Mouse (Mus musculus) kidney, embryonic 14.5 days (tissue): Measurements from ENCODE around the gene Hmga1b. TPM values are rescaled to one million over a fixed set of nuclear protein-coding genes. Genes with fewer than 3 reads are reported as not detected.
A peak's percentile ranks its signal among the peaks of the same experiment; 100 is the strongest.
"Not testable (repeated sequence)": the region's sequence is repeated elsewhere in the genome, so short reads cannot be mapped to it uniquely, and the experiment has no call there.

Experiments used
- ATAC-seq: fragments of 200-750 bp; cut with Nextera tagmentation; 2 replicates; pipeline ENCODE4 v1.8.0; 2017; ENCODE audit warnings: moderate number of reproducible peaks, mild to moderate bottlenecking, moderate TSS enrichment, moderate library complexity; ENCODE audit not compliant: low FRiP score, low TSS enrichment
- H3K27ac ChIP-seq: fragments of 300-500 bp; sonication (generic); 2 replicates; pipeline ENCODE4 v1.5.1; 2014; ENCODE audit warnings: low read depth, mild to moderate bottlenecking, low read length, moderate library complexity, mixed read lengths
- H3K27me3 ChIP-seq: fragments of 300-500 bp; sonication (generic); 2 replicates; pipeline ENCODE4 v1.6.1; 2014; ENCODE audit warnings: mild to moderate bottlenecking, low read length; ENCODE audit not compliant: control insufficient read depth, insufficient read depth
- H3K36me3 ChIP-seq: fragments of 300-500 bp; sonication (generic); 2 replicates; pipeline ENCODE4 v1.6.1; 2014; ENCODE audit warnings: low read length, mixed read lengths; ENCODE audit not compliant: control insufficient read depth, insufficient read depth
- H3K4me1 ChIP-seq: fragments of 300-500 bp; sonication (generic); 2 replicates; pipeline ENCODE4 v1.6.1; 2014; ENCODE audit warnings: low read length, mixed read lengths; ENCODE audit not compliant: control insufficient read depth, insufficient read depth
- H3K4me2 ChIP-seq: fragments of 300-500 bp; sonication (generic); replicated peaks from 2 replicates; pipeline ENCODE4 v1.6.1; 2014; ENCODE audit warnings: low read depth, mild to moderate bottlenecking, low read length
- H3K4me3 ChIP-seq: fragments of 300-500 bp; sonication (generic); 2 replicates; pipeline ENCODE4 v1.5.1; 2014; ENCODE audit warnings: mild to moderate bottlenecking, low read length
- H3K9ac ChIP-seq: fragments of 300-500 bp; sonication (generic); 2 replicates; pipeline ENCODE4 v1.6.1; 2014; ENCODE audit warnings: low read depth, mild to moderate bottlenecking, low read length, moderate library complexity
- H3K9me3 ChIP-seq: fragments of 300-500 bp; sonication (generic); 2 replicates; pipeline ENCODE4 v1.6.1; 2016; ENCODE audit warnings: low read length; ENCODE audit not compliant: control insufficient read depth
- WGBS: fragments of 180-500 bp; shearing (Covaris S2); extraction: QIAGEN DNeasy Blood & Tissue Kit; methylation state at CpG from one replicate; pipeline ENCODE4 v1.1.7; 2014; 5-methylcytosine and 5-hydroxymethylcytosine counted together
- polyA plus RNA-seq: library from polyadenylated mRNA; unstranded; fragments of >200 nt; fragmentation: Nextera tagmentation; extraction: Ambion mirVana; gene quantifications from 2 replicates; pipeline ENCODE4 v1.2.1, GENCODE M21; 2014

Gene Hmga1b
- polyA plus RNA-seq, 1 experiment from 2014 or later = 5.2 TPM

DNA sequence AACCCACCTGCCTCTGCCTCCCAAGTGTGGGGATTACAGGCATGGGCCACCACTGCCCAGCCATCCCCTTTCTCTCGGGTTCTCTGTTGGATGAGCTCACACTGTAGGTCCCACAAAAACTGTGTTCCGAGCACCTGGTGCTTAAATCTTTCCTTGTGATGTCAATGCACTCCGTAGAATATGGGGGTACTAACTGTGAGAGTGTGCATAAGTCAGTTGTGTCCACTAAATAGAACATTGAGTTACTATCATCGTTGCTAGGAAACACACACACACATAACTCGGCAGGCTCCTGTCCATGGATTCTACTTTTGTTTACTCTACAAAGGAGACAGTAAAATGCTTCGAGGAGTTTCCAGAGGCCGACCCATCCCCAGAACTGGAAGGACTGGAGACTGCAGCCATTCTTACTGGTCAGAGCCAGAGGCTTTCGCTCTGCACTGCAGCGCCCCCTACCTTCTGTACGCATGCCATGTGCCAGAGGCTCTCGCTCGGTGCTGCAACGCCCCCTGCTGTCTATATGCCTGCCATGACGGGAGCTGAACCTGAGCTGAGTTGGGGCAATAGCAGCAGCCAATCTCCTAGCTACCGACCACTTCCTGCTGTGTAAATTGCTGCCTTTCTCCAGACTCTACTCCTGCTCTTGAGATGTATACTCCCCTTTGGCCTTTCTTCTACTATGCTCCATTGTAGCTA lies 13.3 kb downstream of the Hmga1b start:
- peaks cover 6% of the 10 kb centered on the region; the same call in 1 of the 2 replicates for H3K36me3 ChIP-seq
- 27% methylated on average over 15 of the region's 15 CpGs for whole genome bisulfite sequencing
- H3K27me3 ChIP-seq = no peaks in the 10 kb centered on the region
- H3K4me3 ChIP-seq = no peak overlapping the region
- H3K4me2 ChIP-seq = no peak overlapping the region
- no peaks in the 10 kb centered on the region for H3K9me3 ChIP-seq
- no peak overlapping the region for H3K9ac ChIP-seq
- H3K4me1 ChIP-seq = no peaks in the 10 kb centered on the region
- ATAC-seq = peak; percentile 91
- no peak overlapping the region for H3K27ac ChIP-seq

DNA sequence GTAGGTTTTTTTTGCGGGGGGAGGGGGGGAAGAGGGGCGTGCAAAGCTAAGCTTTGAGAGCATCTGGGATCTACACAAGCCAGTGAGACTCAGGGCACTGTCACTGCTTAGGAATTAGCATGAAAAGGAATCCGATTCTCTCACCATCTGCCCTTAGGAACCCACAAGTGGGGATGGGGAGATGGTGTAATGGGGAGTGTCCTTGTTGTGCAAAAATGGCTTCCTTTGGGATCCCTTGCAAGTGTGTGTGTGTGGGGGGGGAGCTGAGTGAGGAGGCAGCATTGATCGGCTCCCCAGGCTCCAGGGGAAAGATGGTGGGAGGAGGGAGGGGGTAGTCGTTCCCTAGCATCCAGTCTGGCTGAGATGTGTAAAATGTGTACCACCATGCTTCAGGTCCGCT lies 14.5 kb downstream of the Hmga1b start:
- no peak overlapping the region for H3K9ac ChIP-seq

DNA sequence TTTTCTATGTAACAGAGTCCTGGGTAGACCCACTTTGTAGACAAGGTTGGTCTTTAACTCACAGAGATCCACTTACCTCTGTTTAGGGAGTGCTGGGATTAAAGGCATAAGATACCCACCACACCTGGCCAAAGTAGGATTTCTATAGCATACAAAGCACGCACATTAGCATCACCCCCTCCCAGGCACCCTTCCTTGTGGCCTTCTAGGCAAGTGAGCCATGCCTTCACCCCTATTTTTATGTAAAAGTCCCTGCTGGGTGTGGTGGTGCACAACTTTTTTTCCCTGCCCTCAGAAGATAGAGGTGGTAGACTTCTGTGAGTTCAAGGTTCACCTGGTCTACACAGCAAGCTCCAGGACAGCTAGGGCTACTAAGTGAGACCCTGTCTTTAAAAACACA lies 17.3 kb downstream of the Hmga1b start:
- no peak for ATAC-seq
- no peak overlapping the region for H3K27ac ChIP-seq
- H3K27me3 ChIP-seq = no peaks in the 10 kb centered on the region
- H3K36me3 ChIP-seq = peaks cover 13% of the 10 kb centered on the region; the same call in 1 of the 2 replicates
- H3K9ac ChIP-seq = no peak overlapping the region
- 94% methylated on average over 1 of the region's 1 CpGs for WGBS
- no peak overlapping the region for H3K4me2 ChIP-seq
- H3K4me1 ChIP-seq = peaks cover 8% of the 10 kb centered on the region; the same call in 1 of the 2 replicates
- H3K4me3 ChIP-seq = no peak overlapping the region
- no peaks in the 10 kb centered on the region for H3K9me3 ChIP-seq

More for the DNA sequence above, 14.5 kb downstream of the Hmga1b start:
- Histone ChIP-seq H3K4me1 (no peaks in the 10 kb centered on the region), H3K36me3 (peaks cover 13% of the 10 kb centered on the region; the same call in 1 of the 2 replicates), H3K9me3 (no peaks in the 10 kb centered on the region), H3K4me2 (no peak overlapping the region), H3K4me3 (no peak overlapping the region), H3K27me3 (no peaks in the 10 kb centered on the region), H3K27ac (no peak overlapping the region)
- 40% methylated on average over 6 of the region's 6 CpGs for WGBS
- ATAC-seq = no peak

DNA sequence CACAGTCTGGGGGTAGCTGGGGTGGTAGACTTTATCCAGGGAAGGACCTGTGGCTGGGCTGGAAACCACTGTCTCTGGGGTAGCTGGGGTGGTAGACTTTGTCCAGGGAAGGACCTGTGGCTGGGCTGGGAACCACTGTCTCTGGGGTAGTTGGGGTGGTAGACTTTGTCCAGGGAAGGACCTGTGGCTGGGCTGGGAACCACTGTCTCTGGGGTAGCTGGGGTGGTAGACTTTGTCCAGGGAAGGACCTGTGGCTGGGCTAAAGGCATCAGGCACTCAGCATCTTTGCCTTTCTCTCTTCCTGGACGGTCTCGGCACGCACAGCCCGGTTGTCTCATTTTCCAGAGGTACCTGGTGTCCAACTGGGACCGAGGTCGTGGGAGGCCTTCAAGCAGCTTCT lies 18.8 kb downstream of the Hmga1b start:
- H3K27ac ChIP-seq, H3K27me3 ChIP-seq, H3K4me3 ChIP-seq, H3K9me3 ChIP-seq, H3K4me2 ChIP-seq, ATAC-seq, H3K9ac ChIP-seq: not testable (repeated sequence)
- WGBS = 96% methylated on average over 6 of the region's 6 CpGs
- peaks cover 21% of the 10 kb centered on the region; the same call in 1 of the 2 replicates for H3K36me3 ChIP-seq
- H3K4me1 ChIP-seq = peaks cover 16% of the 10 kb centered on the region

DNA sequence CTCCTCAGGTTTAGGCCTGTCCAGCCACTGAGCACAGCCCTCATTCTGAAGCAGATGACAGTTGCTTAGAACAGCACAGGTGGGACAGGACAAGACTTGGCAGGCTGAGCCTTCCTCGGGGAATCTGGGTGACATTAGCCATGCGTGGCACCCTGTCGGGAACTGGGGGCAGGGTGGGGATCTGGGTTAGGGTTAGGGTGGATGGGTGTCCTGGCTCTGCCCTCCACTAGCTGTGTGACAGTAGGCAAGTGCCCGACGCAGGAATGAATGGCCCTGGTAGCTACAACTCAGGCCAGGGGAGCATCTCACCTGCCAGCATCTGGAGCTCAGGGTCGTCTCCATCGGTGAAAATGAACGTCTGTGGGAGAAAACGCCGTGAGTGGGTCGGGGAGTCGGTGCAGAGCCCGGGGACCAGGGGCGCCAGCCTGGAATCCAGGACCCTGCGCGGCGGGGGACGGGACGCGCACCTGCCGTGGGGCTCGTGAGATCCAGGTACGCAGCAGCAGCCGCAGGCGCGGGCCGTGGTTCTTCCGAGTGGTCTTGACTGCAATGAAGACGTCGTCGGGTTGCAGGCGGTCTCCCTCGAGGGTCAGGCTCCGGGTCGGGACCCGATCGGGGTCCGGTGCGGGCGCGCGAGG lies 21.0 kb downstream of the Hmga1b start:
- Histone ChIP-seq H3K4me3 (peak overlapping the region; percentile 97), H3K27ac (peak overlapping the region; percentile 47), H3K27me3 (no peaks in the 10 kb centered on the region), H3K9ac (peak overlapping the region; percentile 90), H3K4me2 (peak overlapping the region; percentile 97), H3K36me3 (peaks cover 38% of the 10 kb centered on the region), H3K9me3 (no peaks in the 10 kb centered on the region), H3K4me1 (peaks cover 16% of the 10 kb centered on the region)
- 2% methylated on average over 35 of the region's 42 CpGs for WGBS
- peak; percentile 2; the same call in 1 of the 2 replicates for ATAC-seq

DNA sequence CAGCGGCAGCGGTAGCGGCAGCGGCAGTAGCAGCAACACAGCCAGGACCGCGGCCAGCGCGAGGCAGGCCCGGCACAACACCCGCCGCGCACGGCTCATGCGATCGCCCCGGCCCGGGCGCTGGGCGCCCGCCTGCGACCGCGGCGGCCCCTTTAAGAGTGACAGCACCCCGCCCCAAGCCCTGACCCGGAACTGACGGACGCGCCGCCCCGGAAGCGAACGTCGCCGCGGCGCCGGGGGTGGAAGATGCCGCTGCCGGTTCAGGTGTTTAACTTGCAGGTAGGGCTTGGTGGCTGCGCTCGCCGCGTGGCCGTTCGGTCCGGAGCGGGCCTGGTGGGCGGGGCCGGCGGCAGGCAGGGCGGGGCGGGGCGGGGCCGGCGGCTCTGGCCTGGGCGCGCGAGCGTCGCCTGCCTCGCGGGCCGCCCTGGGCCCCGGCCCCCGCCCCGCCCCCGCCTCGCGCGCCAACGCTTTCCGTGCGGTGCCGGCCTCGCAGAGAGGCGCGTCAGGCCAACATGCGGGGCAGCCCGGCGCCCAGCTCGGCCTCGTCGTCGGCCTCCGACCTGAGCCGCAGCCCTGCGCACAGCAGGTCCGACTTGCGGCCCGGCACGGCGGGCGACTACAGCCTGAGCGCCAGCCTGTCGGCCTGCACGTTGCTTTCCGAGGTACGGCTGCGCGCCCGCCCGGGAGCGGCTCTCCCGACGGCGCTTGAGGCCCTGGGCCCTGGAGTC lies 21.6 kb downstream of the Hmga1b start, which contains the start of the genes Rfng and Gps1:
Rfng (minus strand) TSS at position 144 of the 728 bp plus-strand sequence.
Gps1 (plus strand) TSS at position 209 of the 728 bp plus-strand sequence.
- Histone ChIP-seq H3K4me3 (peak within 1 kb of the TSS; percentile 97), H3K4me1 (peaks cover 16% of the 10 kb centered on the region), H3K27ac (peak within 1 kb of the TSS; percentile 77), H3K4me2 (peak within 1 kb of the TSS; percentile 97), H3K9ac (peak within 1 kb of the TSS; percentile 90), H3K36me3 (peaks cover 41% of the 10 kb centered on the region), H3K27me3 (no peaks in the 10 kb centered on the region), H3K9me3 (no peaks in the 10 kb centered on the region)
- WGBS = under 1% methylated on average over 70 of the region's 107 CpGs
- ATAC-seq = peak; percentile 84

DNA sequence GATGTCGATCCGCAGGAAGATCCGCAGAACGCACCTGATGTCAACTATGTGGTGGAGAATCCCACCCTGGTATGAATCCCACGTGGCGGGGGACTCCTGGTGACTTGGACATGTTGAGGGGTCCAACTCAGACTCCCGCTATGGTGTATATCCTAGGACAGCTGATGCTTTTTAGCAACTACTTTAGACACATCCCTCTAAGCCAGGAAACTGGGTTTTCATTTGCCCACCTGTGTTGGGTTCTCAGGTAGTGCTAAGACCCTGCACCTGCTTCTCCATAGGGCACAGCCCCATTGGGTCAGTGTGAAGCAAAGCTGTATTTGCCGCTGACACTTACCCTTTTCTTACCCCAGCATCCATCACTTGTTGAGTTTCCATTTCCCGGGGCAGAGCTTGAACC lies 22.6 kb downstream of the Hmga1b start:
- peak overlapping the region; percentile 90 for H3K9ac ChIP-seq
- no peak for ATAC-seq
- peak overlapping the region; percentile 97 for H3K4me2 ChIP-seq
- WGBS = 36% methylated on average over 9 of the region's 9 CpGs
- H3K27ac ChIP-seq = no peak overlapping the region
- H3K4me3 ChIP-seq = peak overlapping the region; percentile 97
- no peaks in the 10 kb centered on the region for H3K9me3 ChIP-seq
- H3K27me3 ChIP-seq = no peaks in the 10 kb centered on the region
- peaks cover 16% of the 10 kb centered on the region for H3K4me1 ChIP-seq
- H3K36me3 ChIP-seq = peaks cover 50% of the 10 kb centered on the region

DNA sequence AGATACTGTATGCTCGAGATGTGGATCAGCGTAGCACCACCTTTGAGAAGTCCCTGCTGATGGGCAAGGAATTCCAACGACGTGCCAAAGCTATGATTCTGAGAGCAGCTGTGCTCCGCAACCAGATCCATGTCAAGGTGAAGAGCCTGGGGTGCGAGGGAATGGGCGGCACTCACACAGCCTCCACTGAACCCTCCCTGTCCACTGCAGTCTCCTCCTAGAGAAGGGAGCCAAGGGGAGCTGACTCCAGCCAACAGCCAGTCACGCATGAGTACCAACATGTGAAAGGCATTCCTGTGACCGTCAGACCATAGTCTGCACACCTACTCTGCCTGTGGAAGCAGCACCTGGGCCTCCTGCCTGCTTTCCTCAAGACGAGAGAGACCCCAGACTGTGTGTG lies 25.9 kb downstream of the Hmga1b start:
- 67% methylated on average over 9 of the region's 10 CpGs for WGBS
- not testable (repeated sequence) for H3K27me3 ChIP-seq, H3K4me3 ChIP-seq, H3K9ac ChIP-seq, H3K4me2 ChIP-seq, H3K9me3 ChIP-seq, H3K27ac ChIP-seq
- peaks cover 71% of the 10 kb centered on the region for H3K36me3 ChIP-seq
- peaks cover 10% of the 10 kb centered on the region for H3K4me1 ChIP-seq
- 0 out of 2 replicates have a peak, but pooled peaks have one; percentile 16 for ATAC-seq
